Mouse (Mus musculus) heart, postnatal 25 days (tissue): ENCODE measurements around the gene Kif21b. TPM values are rescaled to one million over a fixed set of nuclear protein-coding genes. Genes with fewer than 3 reads are reported as not detected.

Experiments used
- DNase-seq: peaks from one replicate; pipeline ENCODE4 v3.0.0; 2022; ENCODE audit warnings: low spot score
- intact Hi-C: fragments of 180-260 bp; cut with DNase I; formaldehyde crosslinking; loops from one replicate; pipeline ENCODE4 v1.15.1; 2025
- total RNA-seq, 2 experiments: library from RNA; stranded (reverse); gene quantifications; 2 replicates each; pipeline ENCODE4 v1.2.3; 2021

Kif21b gene
- total RNA-seq, 2 experiments from 2014 or later, result 0.75 TPM

DNA sequence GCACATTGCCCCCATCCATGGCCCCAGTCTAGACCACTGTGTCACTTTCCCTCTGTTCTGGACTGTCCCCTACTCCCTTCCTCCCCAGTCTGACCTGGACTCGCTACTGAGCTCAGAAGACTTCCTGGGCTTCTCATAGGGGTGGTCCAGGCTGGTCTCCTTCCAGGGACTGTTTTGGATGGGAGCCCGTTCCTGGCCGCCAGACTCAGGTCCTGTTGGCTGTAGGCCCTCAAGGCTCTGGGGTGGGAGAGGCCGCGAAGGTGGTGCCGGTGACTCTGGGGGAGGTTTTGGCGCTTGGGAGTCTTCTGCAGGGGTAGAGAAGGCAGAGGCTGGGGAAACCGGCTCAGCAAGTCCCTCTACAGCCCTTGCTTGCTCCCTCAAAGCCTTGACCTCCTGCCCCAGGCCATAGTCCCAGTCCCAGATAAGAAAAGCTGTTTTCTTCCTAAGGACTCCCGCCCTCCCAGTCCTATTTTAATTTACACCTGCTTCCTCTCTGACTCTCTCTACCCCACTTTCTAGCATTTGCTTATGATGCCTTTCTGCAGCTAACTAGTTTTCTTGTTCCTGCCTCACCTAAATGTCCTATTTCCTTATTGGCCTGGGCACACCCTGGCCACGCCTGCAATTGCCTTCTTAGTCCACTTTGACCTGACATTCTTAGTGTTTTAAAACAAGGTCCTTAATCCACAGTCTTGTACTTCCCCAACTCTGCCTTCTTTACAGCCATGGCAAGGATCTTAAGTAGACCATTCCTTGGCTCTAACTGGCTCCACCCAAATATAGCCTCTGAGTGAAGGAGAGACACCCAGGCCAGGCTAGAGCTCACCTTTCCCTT is 89.1 kb downstream of the Kif21b start:
- intact Hi-C loops, result no loop called here
- no peak for DNase-seq

DNA sequence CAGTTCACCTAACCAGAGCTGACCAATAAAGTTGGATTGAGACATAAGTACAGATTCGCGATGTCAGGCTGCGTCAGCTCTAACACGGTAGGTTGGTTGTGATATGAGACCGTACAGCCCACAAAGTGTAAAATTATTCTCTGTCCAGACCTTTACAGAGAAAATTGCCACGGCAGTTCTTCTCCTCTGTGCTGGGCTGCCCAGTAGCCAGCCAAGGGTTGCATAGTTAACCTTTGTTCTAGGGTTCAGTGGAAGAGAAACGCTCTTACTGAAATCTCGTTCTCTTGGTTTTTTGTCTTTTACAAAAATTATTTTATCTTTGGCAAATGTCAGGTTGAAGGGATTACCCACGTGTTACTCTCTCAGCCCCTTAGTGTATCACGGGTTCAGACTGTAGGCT is 91.2 kb downstream of the Kif21b start:
- DNase-seq, result no peak
- intact Hi-C loops, result no loop called here

DNA sequence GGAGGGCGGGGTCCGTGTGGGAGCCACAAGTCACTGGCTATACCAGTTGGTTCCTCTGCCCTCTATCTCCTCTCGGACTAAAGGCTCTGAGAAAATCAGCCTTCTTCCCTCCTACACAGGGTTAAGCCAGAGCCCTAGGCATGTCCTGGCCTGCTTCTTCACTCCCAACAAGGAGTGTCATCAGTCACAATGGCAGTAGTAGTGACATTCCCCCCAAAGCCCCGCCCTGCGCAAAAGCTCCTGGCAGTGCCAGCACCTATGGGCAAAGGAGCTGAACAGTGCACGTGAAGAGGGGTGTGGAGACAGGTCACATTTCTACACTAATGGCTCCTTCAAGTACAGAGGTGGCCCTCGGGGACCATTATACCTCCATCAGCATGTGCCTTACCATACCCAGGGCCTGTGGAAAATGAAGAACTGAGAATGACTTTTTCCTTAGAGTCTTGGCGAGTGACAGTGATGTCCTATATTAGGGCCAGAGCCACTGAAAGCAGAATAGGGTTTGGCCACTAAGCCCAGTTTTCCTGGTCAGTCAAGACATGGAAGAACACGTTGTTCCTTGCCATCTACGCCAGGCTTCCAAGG is 92.7 kb downstream of the Kif21b start:
- intact Hi-C loops, result no loop called here

DNA sequence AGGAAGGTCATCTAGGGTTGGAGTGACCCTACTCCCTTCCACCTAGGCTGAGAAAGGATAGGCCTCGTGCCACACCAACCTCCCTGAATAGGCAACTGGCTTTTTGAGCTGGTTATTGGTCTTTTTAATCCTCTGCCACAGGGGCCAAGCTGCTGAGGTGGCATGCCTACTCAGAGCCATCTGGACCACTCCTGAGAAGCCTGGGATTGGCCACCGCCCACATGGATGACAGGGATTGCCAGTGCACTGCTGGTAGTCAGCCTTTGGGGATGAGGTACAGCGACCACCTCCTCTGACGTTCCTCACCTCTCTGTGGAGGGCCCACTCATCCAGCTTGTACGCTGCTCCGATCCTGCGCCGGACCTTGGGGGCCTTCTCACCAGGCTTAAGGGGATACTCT is 94.7 kb downstream of the Kif21b start:
- intact Hi-C loops, result no loop called here
- DNase-seq, result no peak

More for the DNA sequence above, 92.7 kb downstream of the Kif21b start:
- DNase-seq, result no peak

DNA sequence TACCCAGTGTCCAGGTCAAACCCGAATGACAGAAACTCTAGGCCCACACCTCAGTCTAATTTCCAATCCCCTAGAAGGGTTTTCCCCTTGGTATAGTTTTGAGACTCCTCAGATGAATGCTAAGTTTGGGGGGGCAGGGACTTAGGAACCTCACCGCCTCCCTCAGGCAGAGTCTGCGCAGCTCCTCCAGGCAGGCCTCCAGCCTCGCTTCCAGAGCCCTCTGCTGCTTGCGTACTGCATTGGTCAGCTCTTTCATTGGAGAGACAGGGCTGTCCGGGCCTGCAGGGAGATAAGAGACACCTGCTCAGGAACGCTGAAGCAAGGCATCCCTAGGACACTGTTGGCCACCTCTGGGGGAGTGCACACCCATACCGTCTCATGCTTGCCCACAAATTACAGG is 95.4 kb downstream of the Kif21b start:
- DNase-seq, result no peak
- intact Hi-C loops, result no loop called here

Other genes starting within 250 kb of the Kif21b start
- gene Pkp1, start 212.2 kb upstream of the Kif21b start, total RNA-seq, result not detected
- gene Igfn1, start 125.0 kb upstream of the Kif21b start, total RNA-seq, result under 1 TPM in 1 of 2 experiments, not detected in 1; 0.20 TPM
- 10 to 100 TPM; 14.6 to 15.8 TPM for gene Tmem9, start 123.2 kb upstream of the Kif21b start, total RNA-seq
- not detected for gene Ascl5, start 80.6 kb upstream of the Kif21b start, total RNA-seq
- gene Cacna1s, start 78.6 kb upstream of the Kif21b start, total RNA-seq, result 1 to 10 TPM; 3.6 to 3.7 TPM
- gene Mroh3, start 81.4 kb downstream of the Kif21b start, total RNA-seq, result not detected
- not detected for gene Inava, start 102.9 kb downstream of the Kif21b start, total RNA-seq
- gene Gpr25, start 129.5 kb downstream of the Kif21b start, total RNA-seq, result not detected
- 10 to 100 TPM; 21.4 to 22.8 TPM for gene Camsap2, start 214.7 kb downstream of the Kif21b start, total RNA-seq